Mouse (Mus musculus) right cerebral cortex, postnatal 25 days (tissue): Measurements from ENCODE around the gene Pitpnm3.
"Not testable (repeated sequence)": the region's sequence is repeated elsewhere in the genome, so short reads cannot be mapped to it uniquely, and the experiment has no call there.

ENCODE experiments used
- DNase-seq: peaks from one replicate; pipeline ENCODE4 v3.0.0; 2022

Gene Pitpnm3

DNA sequence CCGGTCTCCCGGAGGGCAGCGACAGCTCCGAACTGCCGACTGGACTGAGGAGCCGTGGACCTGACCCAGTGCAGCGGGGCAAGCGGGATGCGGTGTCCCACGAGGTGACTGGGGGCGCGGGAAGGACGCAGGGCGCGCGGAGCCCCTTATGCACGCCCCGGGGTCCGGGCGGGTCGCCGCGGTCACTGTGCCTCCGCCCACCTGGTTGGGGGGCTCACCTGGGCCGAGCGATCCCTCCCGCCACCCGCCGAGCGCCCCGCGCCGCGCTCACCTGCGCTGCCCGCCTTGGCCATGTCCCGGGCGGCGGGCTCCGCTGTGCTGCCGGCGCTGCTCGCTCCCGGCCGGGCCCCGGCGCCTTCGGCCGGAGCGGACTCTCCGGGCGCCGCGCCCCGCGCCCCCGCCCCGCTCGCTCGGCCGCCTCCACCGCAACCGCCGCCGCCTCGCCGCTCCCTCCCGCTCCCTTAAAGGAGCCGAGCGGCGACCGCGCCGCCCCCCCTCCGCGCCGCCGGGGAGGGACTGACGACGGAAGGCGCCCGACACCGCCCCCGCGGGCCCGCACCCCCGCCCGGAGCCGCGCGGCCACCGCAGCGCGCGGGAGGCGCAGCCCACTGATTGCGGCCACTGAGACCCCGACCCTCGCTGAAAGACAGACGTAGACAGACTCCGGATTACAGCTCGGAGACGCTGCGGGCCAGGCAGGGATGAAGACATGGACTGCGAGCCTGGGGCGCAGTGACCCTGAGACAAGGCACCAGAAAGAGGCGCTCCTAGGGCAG, at the start of gene Pitpnm3:
TSS of gene Pitpnm3 (minus strand) at position 396 of the 776 bp plus-strand sequence.
- DNase-seq: peak; percentile 74

DNA sequence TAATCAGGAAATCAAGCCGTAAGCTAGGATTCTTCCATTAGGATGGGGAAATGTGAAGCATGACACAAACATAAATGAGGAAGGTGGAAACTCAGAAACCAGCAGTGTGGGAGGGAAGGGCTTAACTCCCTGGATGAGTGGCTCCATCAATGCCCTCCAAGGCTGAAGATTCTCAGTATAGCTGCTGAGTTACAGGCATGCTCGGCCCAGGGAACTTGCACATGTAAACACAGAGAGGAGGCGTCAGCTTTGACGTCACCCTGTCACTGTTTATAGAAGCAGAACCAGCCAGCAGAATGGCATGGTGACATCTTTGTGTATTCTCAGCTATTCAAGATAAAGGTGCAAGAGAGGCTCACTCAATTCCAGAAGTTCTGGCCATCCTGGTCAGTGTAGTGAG, 48.7 kb upstream of the Pitpnm3 start:
- no peak for DNase-seq

DNA sequence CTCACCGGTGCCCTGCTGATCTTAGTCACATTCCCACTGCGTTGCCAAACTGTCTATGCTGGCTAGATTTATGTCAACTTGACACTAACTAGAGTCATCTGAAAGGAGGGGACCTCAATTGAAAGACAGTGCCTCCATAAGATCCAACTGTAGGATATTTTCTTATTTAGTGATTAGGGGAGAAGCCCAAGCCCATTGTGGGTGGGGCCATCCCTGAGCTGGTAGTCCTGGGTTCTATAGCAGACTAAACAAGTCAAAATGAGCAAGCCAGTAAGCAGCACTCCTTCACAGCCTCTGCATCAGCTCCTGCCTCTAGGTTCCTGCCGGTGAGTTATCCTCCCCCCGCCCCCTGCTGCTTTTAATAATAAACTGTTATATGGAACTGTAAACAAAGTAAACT, 45.6 kb upstream of the Pitpnm3 start:
- no peak for DNase-seq

- no peak for DNase-seq
Measured at GRCm38 (mm10) chr11:72180556-72180955, 45.0 kb upstream of the Pitpnm3 start.

- no peak for DNase-seq
Measured at GRCm38 (mm10) chr11:72176553-72176952, 41.0 kb upstream of the Pitpnm3 start.

GRCm38 (mm10) chr11:72175966-72176365, 40.4 kb upstream of the Pitpnm3 start:
- no peak for DNase-seq

GRCm38 (mm10) chr11:72174721-72175120, 39.1 kb upstream of the Pitpnm3 start:
- no peak for DNase-seq

GRCm38 (mm10) chr11:72173506-72173905, 37.9 kb upstream of the Pitpnm3 start:
- DNase-seq: no peak

GRCm38 (mm10) chr11:72171906-72172305, 36.3 kb upstream of the Pitpnm3 start:
- not testable (repeated sequence) for DNase-seq

DNA sequence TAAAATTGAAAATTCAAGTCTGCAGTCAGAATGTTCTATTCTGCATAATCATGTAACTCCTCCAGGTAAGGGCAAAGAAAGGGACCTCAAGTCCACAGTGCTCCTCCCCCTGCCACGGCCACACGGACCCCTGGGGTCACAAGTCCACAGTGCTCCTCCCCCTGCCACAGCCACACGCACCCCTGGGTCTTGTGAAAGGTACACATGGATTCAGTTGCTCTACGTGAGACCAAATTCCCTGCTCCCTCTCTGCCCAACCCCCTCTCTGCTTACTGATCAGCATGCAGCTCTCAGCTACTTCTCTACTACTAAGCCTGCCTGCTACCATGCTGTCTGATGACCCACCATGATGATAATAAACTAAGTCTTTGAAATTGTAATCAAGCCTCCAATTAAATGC, 34.3 kb upstream of the Pitpnm3 start:
- no peak for DNase-seq

DNA sequence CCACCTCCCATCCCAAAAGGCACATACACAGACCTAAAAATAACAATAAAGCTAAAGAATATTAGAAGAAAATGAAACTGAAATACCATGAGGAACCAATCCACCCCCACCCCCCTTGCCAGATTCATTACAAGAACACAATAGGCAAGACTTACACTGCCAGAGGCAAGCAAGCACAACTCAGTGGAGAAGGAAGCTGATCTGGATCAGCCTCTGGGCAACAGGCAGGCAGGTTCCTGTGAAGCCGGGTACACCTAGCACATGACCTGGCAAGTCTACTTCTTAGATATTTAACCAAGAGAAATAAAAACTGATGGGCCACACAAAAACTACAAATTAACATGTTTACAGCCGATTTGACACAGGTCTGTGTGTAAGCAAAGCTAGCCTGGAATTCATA, 27.6 kb upstream of the Pitpnm3 start:
- DNase-seq: no peak

DNA sequence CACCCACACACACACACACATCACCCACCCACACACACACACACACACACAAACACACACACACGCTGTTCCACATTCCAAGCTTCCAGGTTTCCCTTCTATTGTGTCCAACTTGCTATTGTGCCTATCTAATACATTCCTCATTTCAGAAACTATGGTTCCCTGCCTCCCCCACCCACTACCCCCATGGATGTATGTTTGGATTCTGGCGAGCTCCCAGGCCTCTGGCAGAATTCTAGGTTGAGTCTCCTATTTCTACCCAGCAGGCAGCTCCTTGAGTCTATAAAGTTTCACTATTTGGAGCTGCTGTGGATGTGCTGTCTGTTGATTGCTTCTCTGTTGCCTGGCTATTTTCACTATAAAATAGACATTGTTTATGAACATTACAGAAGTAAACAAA, 21.0 kb upstream of the Pitpnm3 start:
- DNase-seq: no peak

DNA sequence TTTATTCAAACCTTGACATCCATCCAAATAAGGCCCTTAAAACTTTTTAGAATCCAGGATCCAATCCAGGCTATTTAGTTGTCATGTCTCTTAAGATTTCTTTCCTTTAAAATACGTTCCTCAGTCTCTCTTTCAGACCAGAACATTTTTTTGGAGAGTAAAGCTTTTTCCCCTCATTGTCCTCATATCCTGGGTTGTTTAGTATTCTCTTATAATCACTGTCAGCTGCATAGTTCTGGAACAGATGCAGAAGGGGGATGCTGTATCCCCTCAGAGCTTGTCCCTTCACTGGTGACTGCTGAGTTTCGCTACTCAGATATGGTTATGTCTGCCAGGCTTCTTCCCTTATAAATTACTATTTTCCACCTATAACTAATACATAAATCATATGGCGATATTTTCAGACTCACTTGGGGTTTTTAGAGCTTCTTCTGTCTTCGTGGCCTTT, 20.4 kb upstream of the Pitpnm3 start:
- no peak for DNase-seq

GRCm38 (mm10) chr11:72155186-72155980, 19.8 kb upstream of the Pitpnm3 start:
- peak; percentile 48 for DNase-seq

DNA sequence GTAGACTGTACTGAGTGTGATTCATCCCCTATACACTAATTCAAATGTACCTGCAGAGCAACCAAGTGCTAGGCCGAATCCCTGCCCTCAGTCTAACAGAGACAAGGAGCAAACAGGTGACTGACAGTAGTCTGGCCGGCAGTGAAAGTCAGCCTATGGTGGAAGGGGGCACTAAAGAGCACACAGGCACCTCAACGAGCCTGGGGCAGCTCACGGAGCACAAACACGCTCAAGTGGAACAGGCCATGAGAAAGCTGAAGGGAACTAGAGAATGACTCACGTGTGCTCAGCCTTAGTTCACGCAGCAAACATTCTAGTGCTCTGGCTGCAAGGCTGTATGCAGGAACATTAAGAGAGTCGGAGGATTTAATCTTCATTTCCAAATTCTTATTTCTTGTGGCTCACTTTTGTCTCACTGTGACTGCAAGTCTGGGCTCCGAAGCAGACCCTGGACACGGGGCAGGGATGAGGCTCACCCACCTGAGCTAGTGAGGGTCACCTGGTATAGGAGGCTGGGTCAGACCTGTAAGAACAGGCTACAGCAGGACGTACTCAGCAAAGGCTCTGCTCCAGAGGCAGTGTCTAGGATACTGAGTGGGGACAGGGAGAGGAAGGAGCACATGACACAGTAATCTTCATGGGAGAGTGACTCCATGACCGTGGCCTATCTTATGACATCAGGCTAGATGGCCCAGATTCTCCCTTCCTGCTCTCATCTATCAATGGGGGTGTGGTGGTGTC, 17.7 kb upstream of the Pitpnm3 start:
- no peak for DNase-seq

GRCm38 (mm10) chr11:72151120-72151519, 15.5 kb upstream of the Pitpnm3 start:
- DNase-seq: no peak

DNA sequence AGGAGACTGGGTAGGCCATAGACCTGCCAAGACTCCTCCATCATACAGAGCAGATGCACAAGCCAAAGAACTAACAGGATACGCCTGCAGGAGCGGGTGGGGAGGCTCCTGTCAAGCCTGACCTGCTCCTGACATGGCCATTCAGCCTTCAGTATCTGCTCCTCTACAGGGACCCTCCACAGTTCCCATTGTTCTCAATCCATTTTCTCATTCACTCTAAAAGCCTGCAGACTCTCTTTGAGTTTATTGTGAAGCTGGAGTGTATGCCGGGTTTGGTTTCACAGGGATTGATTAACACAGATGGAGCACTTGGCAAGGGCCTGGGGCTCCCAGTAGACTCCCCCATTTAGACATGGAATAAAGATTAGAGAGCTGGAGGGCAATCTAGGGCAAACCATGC, 12.3 kb upstream of the Pitpnm3 start:
- DNase-seq: no peak

- no peak for DNase-seq
Measured at GRCm38 (mm10) chr11:72145877-72146248, 10.3 kb upstream of the Pitpnm3 start.

DNA sequence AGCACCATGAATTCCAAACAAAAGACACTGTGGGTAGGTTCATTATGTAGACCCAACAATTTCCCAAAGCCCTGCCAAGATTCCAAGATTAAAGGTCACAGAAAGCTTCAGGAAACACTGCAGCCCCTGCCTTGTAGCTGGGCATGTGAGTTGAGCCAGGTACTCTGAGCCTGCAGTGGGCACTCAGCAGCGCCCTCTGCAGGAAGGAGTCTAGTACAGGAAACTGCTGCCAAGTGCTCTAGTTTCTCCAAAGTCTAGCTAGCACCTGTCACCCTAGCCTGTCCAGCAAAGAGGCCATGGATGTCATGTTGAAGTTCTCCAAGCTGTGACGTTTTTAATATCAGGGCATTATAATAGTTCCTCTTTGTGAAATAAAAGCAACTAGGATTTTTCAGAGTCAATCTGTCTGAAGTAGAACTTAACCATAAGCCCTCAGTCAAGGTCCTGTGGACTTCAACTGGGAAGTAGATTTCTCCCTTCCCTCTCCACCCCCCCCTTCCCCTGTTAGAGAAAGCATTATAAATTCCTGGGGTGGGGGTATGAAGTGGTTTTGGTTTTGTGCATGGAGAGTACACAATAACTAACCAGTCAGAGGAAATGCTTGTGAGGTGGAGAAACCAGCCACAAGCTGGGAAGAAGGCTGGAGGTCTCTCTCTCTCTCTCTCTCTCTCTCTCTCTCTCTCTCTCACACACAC, 9.8 kb upstream of the Pitpnm3 start:
- DNase-seq: no peak

GRCm38 (mm10) chr11:72142889-72143288, 7.3 kb upstream of the Pitpnm3 start:
- DNase-seq: no peak

- no peak for DNase-seq
Measured at GRCm38 (mm10) chr11:72140198-72140597, 4.6 kb upstream of the Pitpnm3 start.

- DNase-seq: no peak
Measured at GRCm38 (mm10) chr11:72136231-72136982, 829 bp upstream of the Pitpnm3 start.
